Mouse (Mus musculus): Measurements from ENCODE around the gene Fam117b. TPM values are rescaled to one million over a fixed set of nuclear protein-coding genes. Genes with fewer than 3 reads are reported as not detected.

Fam117b gene
- polyA plus RNA-seq, 1 experiment from 2014 or later = 26.8 TPM

DNA sequence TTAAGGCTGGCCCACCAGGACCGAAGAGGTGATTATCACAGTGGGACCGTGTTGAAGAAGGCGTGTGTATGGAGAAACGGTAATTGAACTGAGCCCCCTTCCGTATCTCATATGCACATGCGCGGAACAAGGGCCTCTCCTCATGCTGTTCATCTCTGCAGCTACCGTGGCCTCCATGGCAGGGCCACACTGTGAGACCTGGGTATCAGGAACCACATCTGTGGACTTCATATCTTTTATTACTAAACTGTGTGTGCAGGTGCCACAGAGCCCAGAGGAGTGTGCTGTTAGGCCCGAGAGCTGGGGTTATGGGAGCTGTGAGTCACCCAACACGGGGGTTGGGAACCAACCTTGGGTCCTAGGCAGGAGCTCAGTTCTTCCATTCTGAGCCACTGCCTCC, 94.5 kb downstream of the Fam117b start:
- no peak for ATAC-seq (ENCODE audit: low FRiP score, low read depth)
- Histone ChIP-seq H3K4me1 (no peaks in the 10 kb centered on the region), H3K9me3 (no peaks in the 10 kb centered on the region), H3K27me3 (no peaks in the 10 kb centered on the region), H3K36me3 (no peaks in the 10 kb centered on the region), H3K4me2 (replicated peaks) (no peak overlapping the region), H3K9ac (replicated peaks) (no peak overlapping the region), H3K27ac (replicated peaks) (no peak overlapping the region), H3K4me3 (no peak overlapping the region)
- WGBS = 92% methylated on average over 10 of the region's 10 CpGs

DNA sequence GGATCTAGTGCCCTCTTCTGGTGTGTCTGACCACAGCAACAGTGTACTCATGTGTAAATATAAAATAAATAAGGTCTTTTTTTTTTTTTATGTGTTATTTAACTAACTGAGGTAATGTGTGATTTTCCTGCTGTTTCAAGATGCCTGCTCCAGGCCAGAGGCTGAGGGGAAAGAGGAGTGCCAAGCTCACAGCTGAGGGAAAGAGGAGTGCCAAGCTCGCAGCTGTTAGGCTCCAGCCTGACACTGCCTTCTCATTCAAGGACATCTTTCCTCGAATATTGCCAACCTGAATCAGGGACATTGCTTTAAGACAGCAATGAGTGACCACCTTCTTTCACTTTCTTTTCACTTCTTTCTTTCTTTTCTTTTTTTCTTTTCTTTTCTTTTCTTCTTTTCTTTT, 95.9 kb downstream of the Fam117b start:
- no peak overlapping the region for H3K4me3 ChIP-seq
- H3K36me3 ChIP-seq = no peaks in the 10 kb centered on the region
- 91% methylated on average over 2 of the region's 2 CpGs for WGBS
- H3K9ac ChIP-seq (replicated peaks) = no peak overlapping the region
- ATAC-seq (ENCODE audit: low FRiP score, low read depth) = no peak
- H3K4me2 ChIP-seq (replicated peaks) = no peak overlapping the region
- H3K27ac ChIP-seq (replicated peaks) = no peak overlapping the region
- H3K27me3 ChIP-seq = no peaks in the 10 kb centered on the region
- no peaks in the 10 kb centered on the region for H3K4me1 ChIP-seq
- no peaks in the 10 kb centered on the region for H3K9me3 ChIP-seq

DNA sequence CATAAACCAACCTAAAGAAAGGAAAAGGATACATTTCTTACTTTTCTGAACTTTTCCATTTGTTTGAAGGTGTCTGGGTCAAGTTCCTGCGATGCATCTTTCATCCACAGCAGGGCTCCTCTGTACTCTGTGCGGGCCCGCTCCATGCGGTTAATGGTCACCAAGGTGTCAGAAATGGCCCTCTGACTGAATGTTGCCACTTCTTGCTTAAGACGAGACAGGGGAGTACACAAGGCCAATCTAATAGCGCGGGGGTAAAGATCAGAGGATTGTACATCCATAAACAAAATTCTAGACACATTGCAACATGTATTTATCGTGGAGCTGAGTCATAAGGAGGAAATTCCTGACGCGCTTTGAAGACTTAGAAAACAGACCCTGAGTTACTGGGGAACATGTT, 101.0 kb downstream of the Fam117b start:
- H3K27ac ChIP-seq (replicated peaks) = no peak overlapping the region
- H3K4me1 ChIP-seq = no peaks in the 10 kb centered on the region
- H3K4me2 ChIP-seq (replicated peaks) = no peak overlapping the region
- H3K9ac ChIP-seq (replicated peaks) = no peak overlapping the region
- WGBS = 93% methylated on average over 10 of the region's 10 CpGs
- no peaks in the 10 kb centered on the region for H3K27me3 ChIP-seq
- H3K9me3 ChIP-seq = no peaks in the 10 kb centered on the region
- ATAC-seq (ENCODE audit: low FRiP score, low read depth) = no peak
- H3K4me3 ChIP-seq = no peak overlapping the region
- H3K36me3 ChIP-seq = no peaks in the 10 kb centered on the region

DNA sequence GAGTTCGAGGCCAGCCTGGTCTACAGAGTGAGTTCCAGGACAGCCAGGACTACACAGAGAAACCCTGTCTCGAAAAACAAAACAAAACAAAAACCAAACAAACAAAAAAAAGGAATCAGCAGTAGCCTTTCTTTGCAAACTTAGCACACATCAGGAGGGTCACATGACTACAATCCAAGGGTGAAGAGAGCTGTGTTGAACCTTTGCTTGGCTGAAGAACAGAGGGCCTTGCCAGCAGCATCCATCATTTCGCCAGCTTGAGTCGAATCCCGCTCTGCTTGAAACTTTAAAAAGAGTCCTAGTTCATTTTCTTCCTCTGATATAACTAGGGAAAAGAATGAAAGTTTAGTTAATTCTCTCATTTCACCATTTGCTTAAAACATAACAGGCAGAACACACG, 102.7 kb downstream of the Fam117b start:
- Histone ChIP-seq H3K9me3 (no peaks in the 10 kb centered on the region), H3K4me3 (no peak overlapping the region), H3K9ac (replicated peaks) (no peak overlapping the region), H3K4me2 (replicated peaks) (no peak overlapping the region), H3K36me3 (no peaks in the 10 kb centered on the region), H3K27me3 (no peaks in the 10 kb centered on the region), H3K27ac (replicated peaks) (no peak overlapping the region), H3K4me1 (no peaks in the 10 kb centered on the region)
- no peak for ATAC-seq (ENCODE audit: low FRiP score, low read depth)
- 90% methylated on average over 6 of the region's 6 CpGs for WGBS

DNA sequence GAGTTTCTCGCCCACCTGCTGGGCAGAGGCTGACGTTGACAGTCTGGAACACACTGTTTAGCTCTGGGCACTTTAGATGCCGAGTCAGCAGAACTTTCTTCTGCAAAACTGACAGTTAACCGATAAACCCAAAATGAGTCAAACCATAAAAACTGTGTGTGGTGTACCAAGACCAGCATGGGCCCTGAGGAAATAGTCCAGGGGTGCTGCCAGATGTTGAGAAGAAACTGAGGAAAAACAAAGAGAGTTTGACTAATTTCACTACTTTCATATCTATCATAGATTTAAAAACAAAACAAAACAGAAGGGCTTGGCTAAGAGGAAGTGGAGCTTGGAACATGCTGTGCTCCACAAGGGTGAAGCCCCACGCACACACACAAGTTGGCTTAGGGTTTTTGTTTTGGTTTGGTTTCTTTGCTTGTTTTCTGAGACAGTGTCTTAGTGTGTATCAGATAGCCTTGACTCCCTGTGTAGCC, 103.4 kb downstream of the Fam117b start:
- ATAC-seq (ENCODE audit: low FRiP score, low read depth) = no peak
- no peaks in the 10 kb centered on the region for H3K36me3 ChIP-seq
- WGBS = 83% methylated on average over 5 of the region's 5 CpGs
- no peak overlapping the region for H3K27ac ChIP-seq (replicated peaks)
- H3K4me1 ChIP-seq = no peaks in the 10 kb centered on the region
- H3K9me3 ChIP-seq = no peaks in the 10 kb centered on the region
- H3K4me3 ChIP-seq = no peak overlapping the region
- no peak overlapping the region for H3K9ac ChIP-seq (replicated peaks)
- no peak overlapping the region for H3K4me2 ChIP-seq (replicated peaks)
- no peaks in the 10 kb centered on the region for H3K27me3 ChIP-seq

DNA sequence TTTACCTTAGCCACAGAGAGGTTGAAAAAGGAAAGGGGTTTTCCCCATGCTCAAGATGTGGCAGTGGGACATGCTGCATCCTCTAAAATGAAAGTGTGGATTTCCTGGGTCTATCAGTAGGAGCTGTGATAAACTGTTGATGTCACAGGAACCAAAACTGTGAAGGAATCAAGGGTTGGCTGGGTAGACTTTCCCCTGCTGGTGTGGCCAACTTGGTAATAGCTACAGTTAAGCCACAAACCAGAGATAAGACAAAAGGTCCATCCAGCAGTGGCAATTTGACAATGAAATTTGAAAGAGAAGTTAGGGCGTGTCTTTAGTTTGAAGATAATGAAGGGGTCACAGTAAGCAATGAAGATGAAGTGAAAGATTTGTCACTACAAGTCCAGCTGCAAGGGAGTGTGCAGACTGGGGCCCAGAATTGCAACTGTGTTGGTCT, 104.2 kb downstream of the Fam117b start:
- ATAC-seq (ENCODE audit: low FRiP score, low read depth) = no peak
- 91% methylated on average over 1 of the region's 1 CpGs for WGBS
- Histone ChIP-seq H3K4me3 (no peak overlapping the region), H3K4me1 (no peaks in the 10 kb centered on the region), H3K27me3 (no peaks in the 10 kb centered on the region), H3K9ac (replicated peaks) (no peak overlapping the region), H3K9me3 (no peaks in the 10 kb centered on the region), H3K4me2 (replicated peaks) (no peak overlapping the region), H3K36me3 (no peaks in the 10 kb centered on the region), H3K27ac (replicated peaks) (no peak overlapping the region)

Other genes with a start within 250 kb of the Fam117b start
- gene Sumo1, start 242.2 kb upstream of the Fam117b start, polyA plus RNA-seq (2016; fragmentation: Nextera tagmentation; extraction: Ambion mirVana) = 481 and 502 TPM in 2 replicates
- gene Nop58, start 228.0 kb upstream of the Fam117b start, polyA plus RNA-seq (2016; fragmentation: Nextera tagmentation; extraction: Ambion mirVana) = 228 and 239 TPM in 2 replicates
- gene Bmpr2, start 149.6 kb upstream of the Fam117b start, polyA plus RNA-seq (2016; fragmentation: Nextera tagmentation; extraction: Ambion mirVana) = 12.3 and 12.8 TPM in 2 replicates
- 6.7 and 6.9 TPM in 2 replicates for gene Ica1l, start 130.2 kb downstream of the Fam117b start, polyA plus RNA-seq (2016; fragmentation: Nextera tagmentation; extraction: Ambion mirVana)
- 7.1 and 7.6 TPM in 2 replicates for gene Carf, start 185.2 kb downstream of the Fam117b start, polyA plus RNA-seq (2016; fragmentation: Nextera tagmentation; extraction: Ambion mirVana)
- gene Wdr12, start 185.6 kb downstream of the Fam117b start, polyA plus RNA-seq (2016; fragmentation: Nextera tagmentation; extraction: Ambion mirVana) = 43.7 and 46.8 TPM in 2 replicates